Mouse (Mus musculus): ENCODE results near the gene Zfp385a. TPM values are rescaled to one million over a fixed set of nuclear protein-coding genes. Genes with fewer than 3 reads are reported as not detected.

Gene Zfp385a
- polyA plus RNA-seq, 1 experiment from 2014 or later = 24.8 TPM

DNA sequence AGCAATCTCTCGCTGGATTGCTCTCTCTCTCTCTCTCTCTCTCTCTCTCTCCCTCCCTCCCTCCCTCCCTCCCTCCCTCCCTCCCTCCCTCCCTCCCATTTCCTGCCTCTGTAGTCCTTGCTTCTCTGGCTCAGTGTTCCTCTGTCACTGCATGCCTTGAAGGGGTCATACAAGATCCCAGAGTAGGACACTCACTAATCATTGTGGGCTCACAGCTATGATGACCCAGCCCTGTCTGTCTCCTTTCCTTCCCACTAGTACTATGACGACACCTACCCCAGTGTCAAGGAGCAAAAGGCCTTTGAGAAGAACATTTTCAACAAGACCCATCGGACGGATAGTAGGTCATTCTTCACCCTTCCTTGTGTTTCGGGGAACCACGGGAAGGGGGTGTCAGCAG, 49.5 kb downstream of the Zfp385a start:
- no peak overlapping the region for H3K27ac ChIP-seq (ENCODE audit: low read depth, low read length)
- ATAC-seq (replicated peaks; ENCODE audit: low FRiP score) (no peak), DNase-seq (ENCODE audit: low spot score) (no peak)
- no peaks in the 10 kb centered on the region for H3K9me3 ChIP-seq (ENCODE audit: control insufficient read depth, low read length)
- H3K9ac ChIP-seq (ENCODE audit: low read depth, low read length) = no peak overlapping the region
- no peaks in the 10 kb centered on the region for H3K27me3 ChIP-seq (replicated peaks; ENCODE audit: control insufficient read depth, insufficient read depth, low read length)
- no peak overlapping the region for H3K4me3 ChIP-seq (ENCODE audit: low read depth, low read length)
- peaks cover 41% of the 10 kb centered on the region for H3K36me3 ChIP-seq (ENCODE audit: control insufficient read depth, insufficient read depth, low read length)
- WGBS = 76% methylated on average over 6 of the region's 6 CpGs
- no peak overlapping the region for H3K4me2 ChIP-seq
- 0 out of 2 replicates have a peak, but pooled peaks cover 2% of the 10 kb centered on the region for H3K4me1 ChIP-seq (replicated peaks; ENCODE audit: control insufficient read depth, insufficient read depth, low read length)

DNA sequence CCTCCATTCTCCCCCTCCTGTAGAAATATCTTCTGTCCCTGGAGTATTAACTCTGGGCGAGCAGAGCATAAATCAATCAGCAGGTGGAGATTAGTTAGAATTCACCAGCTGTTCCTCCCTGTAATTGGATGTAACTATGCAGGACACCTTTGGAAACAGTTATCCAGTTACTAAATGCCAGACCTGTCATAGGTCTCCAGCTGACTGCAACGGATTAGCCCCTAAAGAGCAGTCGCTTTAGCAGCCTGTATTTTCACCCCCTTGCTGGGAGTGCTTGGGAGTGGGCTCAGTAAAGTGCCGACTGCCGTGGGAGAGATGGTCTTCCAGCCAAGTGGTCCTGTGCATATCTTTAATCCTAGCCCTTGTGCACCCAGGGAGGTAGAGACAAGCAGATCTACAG, 50.3 kb downstream of the Zfp385a start:
- H3K9ac ChIP-seq (ENCODE audit: low read depth, low read length) = no peak overlapping the region
- DNase-seq (ENCODE audit: low spot score) = no peak
- ATAC-seq (replicated peaks; ENCODE audit: low FRiP score) = no peak
- H3K36me3 ChIP-seq (ENCODE audit: control insufficient read depth, insufficient read depth, low read length) = peaks cover 41% of the 10 kb centered on the region
- no peak overlapping the region for H3K4me2 ChIP-seq
- H3K27ac ChIP-seq (ENCODE audit: low read depth, low read length) = no peak overlapping the region
- 69% methylated on average over 5 of the region's 5 CpGs for WGBS
- H3K9me3 ChIP-seq (ENCODE audit: control insufficient read depth, low read length) = no peaks in the 10 kb centered on the region
- H3K4me3 ChIP-seq (ENCODE audit: low read depth, low read length) = no peak overlapping the region
- H3K27me3 ChIP-seq (replicated peaks; ENCODE audit: control insufficient read depth, insufficient read depth, low read length) = no peaks in the 10 kb centered on the region
- H3K4me1 ChIP-seq (replicated peaks; ENCODE audit: control insufficient read depth, insufficient read depth, low read length) = 0 out of 2 replicates have a peak, but pooled peaks cover 4% of the 10 kb centered on the region

DNA sequence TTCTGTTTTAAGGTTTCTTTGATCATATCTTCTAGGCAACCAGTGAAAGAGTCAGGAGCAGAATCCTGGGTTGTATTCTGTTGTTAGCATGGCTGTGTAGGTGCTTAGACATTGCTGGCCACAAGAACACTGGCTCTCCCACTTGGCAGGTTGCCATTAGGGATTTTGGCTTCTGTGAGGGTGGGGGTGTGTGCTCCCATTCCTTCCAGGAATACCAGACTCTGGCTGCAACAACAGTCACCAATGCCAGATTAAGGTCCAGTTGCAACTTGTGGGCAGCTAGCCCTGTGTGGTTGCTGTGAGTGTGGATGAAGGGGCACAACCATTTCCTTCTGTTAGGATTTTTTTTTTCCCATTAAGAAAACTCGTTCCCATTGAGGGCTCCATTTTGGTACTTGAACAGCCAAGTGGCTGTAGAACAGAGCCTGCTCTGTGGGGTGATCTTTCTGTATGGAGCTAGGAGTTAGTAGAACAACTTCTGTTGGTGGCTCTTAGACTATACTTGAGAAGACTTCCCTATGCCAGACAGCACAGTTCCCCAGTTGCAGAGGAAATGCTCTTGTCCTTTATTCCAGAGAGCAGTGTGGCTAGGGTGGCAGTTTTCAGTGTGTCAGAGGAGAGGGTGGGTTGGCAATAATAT, 54.0 kb downstream of the Zfp385a start:
- DNase-seq (ENCODE audit: low spot score) (no peak), ATAC-seq (replicated peaks; ENCODE audit: low FRiP score) (no peak)
- peaks cover 12% of the 10 kb centered on the region for H3K36me3 ChIP-seq (ENCODE audit: control insufficient read depth, insufficient read depth, low read length)
- no peak overlapping the region for H3K4me2 ChIP-seq
- H3K4me1 ChIP-seq (replicated peaks; ENCODE audit: control insufficient read depth, insufficient read depth, low read length) = peaks cover 13% of the 10 kb centered on the region
- H3K27me3 ChIP-seq (replicated peaks; ENCODE audit: control insufficient read depth, insufficient read depth, low read length) = no peaks in the 10 kb centered on the region
- no peak overlapping the region for H3K27ac ChIP-seq (ENCODE audit: low read depth, low read length)
- no peak overlapping the region for H3K4me3 ChIP-seq (ENCODE audit: low read depth, low read length)
- H3K9ac ChIP-seq (ENCODE audit: low read depth, low read length) = 0 out of 2 replicates have a peak overlapping the region, but pooled peaks have one; percentile 4
- no peaks in the 10 kb centered on the region for H3K9me3 ChIP-seq (ENCODE audit: control insufficient read depth, low read length)
- 79% methylated on average over 1 of the region's 1 CpGs for WGBS

DNA sequence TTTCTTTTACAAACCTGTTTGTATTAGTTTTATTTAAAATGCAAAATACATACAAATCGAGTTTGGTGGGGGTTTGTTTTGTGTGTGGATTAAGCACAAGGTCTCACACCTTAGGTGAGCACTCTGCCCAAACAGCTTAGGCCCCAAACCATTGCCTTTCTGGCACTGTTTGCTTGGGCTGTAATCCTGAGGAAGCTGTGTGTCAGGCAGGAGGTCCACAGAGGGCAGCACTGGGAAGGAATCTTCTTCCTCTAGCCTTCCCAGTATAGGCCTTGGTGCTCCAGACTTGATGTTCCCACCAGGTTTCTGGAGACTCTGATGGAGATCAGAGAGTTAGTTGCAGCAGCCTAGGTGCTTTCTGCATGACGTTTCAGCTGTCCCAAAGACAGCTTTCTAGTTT, 55.2 kb downstream of the Zfp385a start:
- ATAC-seq (replicated peaks; ENCODE audit: low FRiP score) (no peak), DNase-seq (ENCODE audit: low spot score) (no peak)
- H3K27me3 ChIP-seq (replicated peaks; ENCODE audit: control insufficient read depth, insufficient read depth, low read length) = no peaks in the 10 kb centered on the region
- H3K4me3 ChIP-seq (ENCODE audit: low read depth, low read length) = no peak overlapping the region
- H3K4me2 ChIP-seq = no peak overlapping the region
- peaks cover 18% of the 10 kb centered on the region for H3K4me1 ChIP-seq (replicated peaks; ENCODE audit: control insufficient read depth, insufficient read depth, low read length)
- no peaks in the 10 kb centered on the region for H3K9me3 ChIP-seq (ENCODE audit: control insufficient read depth, low read length)
- H3K36me3 ChIP-seq (ENCODE audit: control insufficient read depth, insufficient read depth, low read length) = peaks cover 7% of the 10 kb centered on the region
- 33% methylated on average over 2 of the region's 2 CpGs for WGBS
- H3K9ac ChIP-seq (ENCODE audit: low read depth, low read length) = no peak overlapping the region
- no peak overlapping the region for H3K27ac ChIP-seq (ENCODE audit: low read depth, low read length)

GRCm38 (mm10) chr15:103284066-103284465, 55.8 kb downstream of the Zfp385a start:
- no peaks in the 10 kb centered on the region for H3K27me3 ChIP-seq (replicated peaks; ENCODE audit: control insufficient read depth, insufficient read depth, low read length)
- no peak overlapping the region for H3K27ac ChIP-seq (ENCODE audit: low read depth, low read length)
- H3K4me2 ChIP-seq = no peak overlapping the region
- WGBS = 64% methylated on average over 3 of the region's 3 CpGs
- H3K36me3 ChIP-seq (ENCODE audit: control insufficient read depth, insufficient read depth, low read length) = peaks cover 7% of the 10 kb centered on the region
- H3K9me3 ChIP-seq (ENCODE audit: control insufficient read depth, low read length) = no peaks in the 10 kb centered on the region
- no peak for DNase-seq (ENCODE audit: low spot score)
- no peak for ATAC-seq (replicated peaks; ENCODE audit: low FRiP score)
- H3K4me1 ChIP-seq (replicated peaks; ENCODE audit: control insufficient read depth, insufficient read depth, low read length) = peaks cover 18% of the 10 kb centered on the region
- H3K9ac ChIP-seq (ENCODE audit: low read depth, low read length) = no peak overlapping the region
- H3K4me3 ChIP-seq (ENCODE audit: low read depth, low read length) = no peak overlapping the region

- Histone ChIP-seq H3K27ac (ENCODE audit: low read depth, low read length) (peak overlapping the region; percentile 53; the same call in 1 of the 2 replicates), H3K4me2 (no peak overlapping the region; the same call in 1 of the 2 replicates), H3K27me3 (replicated peaks; ENCODE audit: control insufficient read depth, insufficient read depth, low read length) (no peaks in the 10 kb centered on the region), H3K9me3 (ENCODE audit: control insufficient read depth, low read length) (no peaks in the 10 kb centered on the region), H3K9ac (ENCODE audit: low read depth, low read length) (peak overlapping the region; percentile 16; the same call in 1 of the 2 replicates), H3K36me3 (ENCODE audit: control insufficient read depth, insufficient read depth, low read length) (peaks cover 3% of the 10 kb centered on the region; the same call in 1 of the 2 replicates), H3K4me3 (ENCODE audit: low read depth, low read length) (no peak overlapping the region; the same call in 1 of the 2 replicates), H3K4me1 (replicated peaks; ENCODE audit: control insufficient read depth, insufficient read depth, low read length) (peaks cover 35% of the 10 kb centered on the region)
- no peak for ATAC-seq (replicated peaks; ENCODE audit: low FRiP score)
- DNase-seq (ENCODE audit: low spot score) = no peak
- 80% methylated on average over 3 of the region's 3 CpGs for WGBS
These were observed 58.3 kb downstream of the Zfp385a start for GRCm38 (mm10) chr15:103281465-103282205.

DNA sequence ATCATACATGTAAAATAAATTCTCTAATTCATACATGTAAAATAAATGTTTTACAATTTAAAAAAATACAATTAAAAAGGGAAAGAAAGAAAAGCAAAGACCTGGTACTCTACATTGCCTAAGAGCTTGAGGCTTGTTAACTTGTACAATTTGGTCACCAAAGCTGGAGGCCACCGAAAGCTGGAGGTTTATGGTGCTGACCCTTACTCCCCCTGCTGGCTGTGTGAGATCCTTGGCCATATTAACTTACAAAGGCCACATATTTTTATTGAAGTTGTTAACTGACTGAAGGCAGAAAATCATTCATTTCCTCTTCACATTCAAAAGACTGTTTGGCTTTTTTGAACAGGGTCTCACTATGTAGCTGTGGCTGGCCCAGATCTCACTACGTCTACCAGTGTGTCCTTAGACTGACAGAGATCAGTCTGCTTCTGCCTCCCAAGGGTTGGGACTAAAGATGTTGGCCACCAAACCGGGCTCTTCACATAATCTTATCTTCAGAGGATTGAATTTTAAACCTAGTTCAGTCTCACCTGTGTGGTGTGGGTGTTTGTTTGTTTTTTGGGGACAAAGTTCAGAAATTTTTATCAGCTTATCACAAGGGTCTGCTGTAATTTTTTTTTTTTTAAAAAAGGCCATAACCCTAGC, 59.0 kb downstream of the Zfp385a start:
- no peak; the same call in 1 of the 2 replicates for ATAC-seq (replicated peaks; ENCODE audit: low FRiP score)
- Histone ChIP-seq H3K4me3 (ENCODE audit: low read depth, low read length) (no peak overlapping the region), H3K9ac (ENCODE audit: low read depth, low read length) (peak overlapping the region; percentile 16; the same call in 1 of the 2 replicates), H3K4me2 (peak overlapping the region; percentile 6; the same call in 1 of the 2 replicates), H3K4me1 (replicated peaks; ENCODE audit: control insufficient read depth, insufficient read depth, low read length) (peaks cover 35% of the 10 kb centered on the region), H3K27ac (ENCODE audit: low read depth, low read length) (peak overlapping the region; percentile 53; the same call in 1 of the 2 replicates), H3K36me3 (ENCODE audit: control insufficient read depth, insufficient read depth, low read length) (no peaks in the 10 kb centered on the region), H3K9me3 (ENCODE audit: control insufficient read depth, low read length) (no peaks in the 10 kb centered on the region), H3K27me3 (replicated peaks; ENCODE audit: control insufficient read depth, insufficient read depth, low read length) (no peaks in the 10 kb centered on the region)
- WGBS = 32% methylated on average over 3 of the region's 3 CpGs
- no peak for DNase-seq (ENCODE audit: low spot score)

DNA sequence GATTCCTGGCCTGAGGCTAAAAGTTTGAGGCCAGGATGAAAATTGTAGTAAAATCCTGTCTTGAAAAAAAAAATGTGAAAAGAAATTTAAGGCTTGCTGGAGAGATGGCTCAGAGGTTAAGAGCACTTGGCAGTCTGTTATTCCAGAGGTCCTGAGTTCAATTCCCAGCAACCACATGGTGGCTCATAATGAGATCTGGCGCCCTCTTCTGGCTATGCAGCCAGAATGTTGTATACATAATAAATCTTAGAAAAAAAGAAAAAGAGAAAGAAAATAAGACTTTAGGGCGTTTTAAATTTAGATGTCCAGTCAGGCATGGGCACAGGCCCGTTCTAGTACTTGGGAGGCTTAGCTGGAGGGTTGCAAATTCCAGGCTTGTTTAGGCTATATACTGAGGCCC, 60.1 kb downstream of the Zfp385a start:
- 50% methylated on average over 3 of the region's 3 CpGs for WGBS
- Histone ChIP-seq H3K4me1 (replicated peaks; ENCODE audit: control insufficient read depth, insufficient read depth, low read length) (peaks cover 33% of the 10 kb centered on the region), H3K27ac (ENCODE audit: low read depth, low read length) (no peak overlapping the region), H3K27me3 (replicated peaks; ENCODE audit: control insufficient read depth, insufficient read depth, low read length) (no peaks in the 10 kb centered on the region), H3K4me3 (ENCODE audit: low read depth, low read length) (no peak overlapping the region), H3K9me3 (ENCODE audit: control insufficient read depth, low read length) (no peaks in the 10 kb centered on the region), H3K4me2 (no peak overlapping the region), H3K9ac (ENCODE audit: low read depth, low read length) (no peak overlapping the region), H3K36me3 (ENCODE audit: control insufficient read depth, insufficient read depth, low read length) (no peaks in the 10 kb centered on the region)
- DNase-seq (ENCODE audit: low spot score) (no peak), ATAC-seq (replicated peaks; ENCODE audit: low FRiP score) (no peak)

All from liver, embryonic 11.5 days (tissue).